Mouse (Mus musculus): ENCODE data around the gene Opn4.
A peak's percentile ranks its signal among the peaks of the same experiment; 100 is the strongest.

Gene Opn4

DNA sequence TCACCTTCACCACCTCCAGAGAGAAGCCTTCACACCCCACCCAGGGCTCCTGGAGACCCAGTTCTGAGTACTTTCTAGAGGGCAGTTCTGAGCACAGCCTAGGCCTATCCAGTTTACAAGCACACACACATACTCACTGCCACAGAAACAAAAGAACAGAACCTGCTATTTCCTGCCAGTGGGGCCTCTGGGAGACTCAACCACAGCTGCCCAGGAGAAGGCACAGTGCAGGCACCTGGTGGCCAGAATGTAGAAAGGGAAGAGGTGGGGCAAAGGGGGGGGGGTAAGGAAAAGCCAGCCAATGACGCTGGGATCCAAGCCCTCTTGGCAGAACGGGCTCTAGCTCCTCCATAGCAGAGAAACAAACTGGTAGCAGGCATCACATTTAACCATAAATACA is 37.5 kb downstream of the Opn4 start:
- DNase-seq (ENCODE audit: low spot score) = no peak

GRCm38 (mm10) chr14:34561647-34562046 is 38.3 kb downstream of the Opn4 start:
- DNase-seq (ENCODE audit: low spot score) = no peak

DNA sequence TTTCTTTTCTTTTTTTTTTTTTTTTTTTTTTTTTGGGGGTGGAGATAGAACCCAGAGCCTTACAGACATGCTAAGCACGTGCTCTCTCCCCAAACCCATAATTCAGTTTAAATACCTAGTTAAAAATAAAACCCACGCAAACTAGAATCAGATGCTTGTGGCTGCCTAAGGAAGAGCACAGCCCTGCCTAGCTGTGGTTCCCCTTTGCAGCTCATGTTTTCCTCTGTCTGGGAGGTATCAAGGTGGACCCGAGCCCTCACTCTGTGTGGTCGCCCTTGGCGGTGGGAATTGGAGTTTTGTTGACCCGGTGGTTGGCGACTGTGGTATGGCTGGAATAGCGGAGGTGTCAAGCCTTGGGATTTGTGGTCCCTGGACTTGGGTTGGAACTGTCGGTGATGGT is 41.0 kb downstream of the Opn4 start:
- DNase-seq (ENCODE audit: low spot score) = no peak

DNA sequence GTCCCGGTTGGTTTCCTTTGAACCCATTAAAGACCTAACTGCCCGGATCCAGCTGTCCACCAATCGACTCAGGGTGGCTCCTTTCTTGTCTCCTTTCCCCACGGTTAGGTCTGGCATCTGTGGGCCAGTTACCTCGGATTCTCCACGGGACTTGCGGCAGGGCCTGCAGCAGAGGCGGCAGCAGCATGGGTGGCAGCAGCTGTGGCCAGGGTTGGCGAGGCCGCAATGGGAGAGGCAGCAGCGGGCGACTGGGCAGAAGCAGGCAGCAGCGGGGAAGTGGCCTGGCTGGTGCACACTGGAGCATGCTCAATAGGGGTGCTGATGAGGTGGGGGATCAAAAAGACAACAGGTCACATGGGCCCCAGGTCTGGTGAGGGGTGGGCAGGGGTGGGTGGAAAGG is 44.7 kb downstream of the Opn4 start:
- DNase-seq (ENCODE audit: low spot score) = no peak

DNA sequence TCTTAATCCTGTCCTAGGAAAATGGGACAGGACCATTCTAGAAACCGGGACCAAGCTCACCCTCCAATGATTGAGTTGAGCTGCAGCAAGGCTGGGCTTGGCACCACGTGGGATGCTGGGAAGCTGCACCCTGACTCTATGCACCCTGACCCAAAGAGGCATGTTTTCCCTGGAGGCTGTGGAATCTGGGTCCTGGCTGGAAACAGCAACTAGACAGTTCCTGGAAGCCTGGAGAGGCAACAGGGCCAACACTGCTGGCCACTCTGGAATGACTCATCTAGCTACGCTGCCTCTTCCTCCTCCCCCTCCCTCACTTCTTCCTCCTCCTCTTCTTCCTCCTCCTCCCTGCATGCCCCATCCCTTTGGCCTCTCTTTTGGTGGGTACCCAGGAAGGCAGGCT is 45.9 kb downstream of the Opn4 start:
- peak; percentile 43 for DNase-seq (ENCODE audit: low spot score)

GRCm38 (mm10) chr14:34553470-34553869 is 46.5 kb downstream of the Opn4 start:
- no peak for DNase-seq (ENCODE audit: low spot score)

DNA sequence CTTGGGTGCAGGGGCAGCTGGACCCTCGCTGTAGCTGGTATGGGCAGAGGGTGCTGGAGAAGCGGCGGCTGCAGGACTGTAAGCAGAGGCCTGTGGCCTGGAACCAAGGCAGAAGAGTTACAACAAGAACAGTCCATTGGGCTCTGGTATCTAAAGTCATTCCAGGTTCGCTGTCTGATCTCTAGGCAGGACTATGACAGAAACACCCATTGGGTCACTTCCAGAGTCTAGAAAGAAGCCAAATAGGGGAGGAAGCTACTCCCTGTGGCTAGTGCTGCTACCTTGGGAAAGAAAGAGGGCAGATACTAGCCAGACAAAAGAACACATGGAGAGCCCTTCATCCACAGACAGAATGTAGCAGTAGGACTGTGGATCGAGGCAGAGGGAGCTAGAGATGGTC is 47.7 kb downstream of the Opn4 start:
- no peak for DNase-seq (ENCODE audit: low spot score)

- peak; percentile 89 for DNase-seq (ENCODE audit: low spot score)
These were observed 50.8 kb downstream of the Opn4 start for GRCm38 (mm10) chr14:34549004-34549671.

GRCm38 (mm10) chr14:34548391-34549001 is 51.4 kb downstream of the Opn4 start:
- peak; percentile 65 for DNase-seq (ENCODE audit: low spot score)

- DNase-seq (ENCODE audit: low spot score) = no peak
These were observed 55.4 kb downstream of the Opn4 start for GRCm38 (mm10) chr14:34544545-34544944.

DNA sequence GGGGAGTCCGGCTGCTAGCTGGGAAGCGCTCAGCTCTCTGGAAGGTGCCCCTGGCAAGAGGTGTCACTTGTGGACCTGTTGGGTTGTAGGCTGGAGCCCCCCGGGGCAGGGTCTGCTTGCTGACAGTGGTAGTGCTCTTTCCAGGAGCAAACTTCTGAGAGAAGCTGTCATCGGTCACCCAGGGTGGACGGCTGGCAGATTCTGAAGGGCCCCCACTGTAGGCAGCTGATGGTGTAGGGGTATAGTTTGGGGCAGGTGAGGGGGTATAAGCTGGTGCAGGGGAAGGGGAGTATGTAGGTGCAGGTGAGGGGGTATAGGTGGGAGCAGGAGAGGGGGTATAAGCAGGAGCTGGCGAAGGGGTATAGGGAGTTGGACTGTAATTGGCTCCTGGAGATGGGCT is 55.9 kb downstream of the Opn4 start:
- no peak for DNase-seq (ENCODE audit: low spot score)

GRCm38 (mm10) chr14:34543596-34543995 is 56.3 kb downstream of the Opn4 start:
- no peak for DNase-seq (ENCODE audit: low spot score)

DNA sequence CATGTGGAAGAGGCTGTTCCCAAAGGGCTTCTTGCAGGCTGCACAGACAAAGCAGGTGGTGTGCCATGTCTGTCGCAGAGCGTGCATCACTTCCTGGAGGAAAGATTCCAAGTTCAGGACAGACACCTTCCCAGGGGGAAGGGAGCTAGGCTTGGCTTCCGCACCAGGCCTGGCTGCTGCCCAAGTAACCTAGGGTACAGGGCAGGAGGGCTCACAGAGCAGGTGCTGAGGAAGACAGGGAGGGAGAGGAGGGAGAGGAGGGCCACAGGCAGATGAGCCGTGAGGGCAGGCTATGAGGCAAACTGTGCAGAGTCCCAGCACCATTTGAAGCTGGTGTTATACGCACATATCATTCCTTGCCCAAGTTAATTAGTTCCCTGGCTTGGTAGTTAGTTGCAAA is 58.0 kb downstream of the Opn4 start:
- DNase-seq (ENCODE audit: low spot score) = no peak

GRCm38 (mm10) chr14:34540685-34541162 is 59.2 kb downstream of the Opn4 start:
- DNase-seq (ENCODE audit: low spot score) = peak; percentile 70

All from urinary bladder, postnatal 14 days (tissue).